Mouse (Mus musculus) kidney, embryonic 15.5 days (tissue): ENCODE data around the gene Fam111a. TPM values are rescaled to one million over a fixed set of nuclear protein-coding genes. Genes with fewer than 3 reads are reported as not detected.

Experiments used
- ATAC-seq: fragments of 200-750 bp; cut with Nextera tagmentation; replicated peaks from 2 replicates; pipeline ENCODE4 v1.8.0; 2017; ENCODE audit warnings: moderate TSS enrichment; ENCODE audit not compliant: low FRiP score
- H3K27ac ChIP-seq: fragments of 300-500 bp; sonication (generic); 2 replicates; pipeline ENCODE4 v1.5.1; 2015; ENCODE audit warnings: mild to moderate bottlenecking, inconsistent platforms
- H3K27me3 ChIP-seq: fragments of 300-500 bp; sonication (generic); 2 replicates; pipeline ENCODE4 v1.6.1; 2015; ENCODE audit warnings: inconsistent platforms
- H3K36me3 ChIP-seq: fragments of 300-500 bp; sonication (generic); 2 replicates; pipeline ENCODE4 v1.6.1; 2015; ENCODE audit warnings: inconsistent platforms
- H3K4me1 ChIP-seq: fragments of 300-500 bp; sonication (generic); 2 replicates; pipeline ENCODE4 v1.6.1; 2015; ENCODE audit warnings: inconsistent platforms
- H3K4me2 ChIP-seq: fragments of 300-500 bp; sonication (generic); 2 replicates; pipeline ENCODE4 v1.6.1; 2015; ENCODE audit warnings: moderate library complexity, mild to moderate bottlenecking, inconsistent platforms
- H3K4me3 ChIP-seq: fragments of 300-500 bp; sonication (generic); replicated peaks from 2 replicates; pipeline ENCODE4 v1.5.1; 2015; ENCODE audit warnings: mild to moderate bottlenecking, inconsistent platforms
- H3K9ac ChIP-seq: fragments of 300-500 bp; sonication (generic); 2 replicates; pipeline ENCODE4 v1.6.1; 2015; ENCODE audit warnings: mild to moderate bottlenecking, inconsistent platforms
- H3K9me3 ChIP-seq: fragments of 300-500 bp; sonication (generic); replicated peaks from 2 replicates; pipeline ENCODE4 v1.6.1; 2016; ENCODE audit warnings: inconsistent platforms
- WGBS: fragments of 180-500 bp; shearing (Covaris S2); methylation state at CpG from one replicate; pipeline ENCODE4 v1.1.7; 2015; ENCODE audit warnings: mixed read lengths; 5-methylcytosine and 5-hydroxymethylcytosine counted together
- polyA plus RNA-seq: library from polyadenylated mRNA; unstranded; fragments of >200 nt; fragmentation: Nextera tagmentation; extraction: Ambion mirVana; gene quantifications from 2 replicates; pipeline ENCODE4 v1.2.1, GENCODE M21; 2015

Fam111a gene
- polyA plus RNA-seq, 1 experiment from 2014 or later, result 25.3 TPM

DNA sequence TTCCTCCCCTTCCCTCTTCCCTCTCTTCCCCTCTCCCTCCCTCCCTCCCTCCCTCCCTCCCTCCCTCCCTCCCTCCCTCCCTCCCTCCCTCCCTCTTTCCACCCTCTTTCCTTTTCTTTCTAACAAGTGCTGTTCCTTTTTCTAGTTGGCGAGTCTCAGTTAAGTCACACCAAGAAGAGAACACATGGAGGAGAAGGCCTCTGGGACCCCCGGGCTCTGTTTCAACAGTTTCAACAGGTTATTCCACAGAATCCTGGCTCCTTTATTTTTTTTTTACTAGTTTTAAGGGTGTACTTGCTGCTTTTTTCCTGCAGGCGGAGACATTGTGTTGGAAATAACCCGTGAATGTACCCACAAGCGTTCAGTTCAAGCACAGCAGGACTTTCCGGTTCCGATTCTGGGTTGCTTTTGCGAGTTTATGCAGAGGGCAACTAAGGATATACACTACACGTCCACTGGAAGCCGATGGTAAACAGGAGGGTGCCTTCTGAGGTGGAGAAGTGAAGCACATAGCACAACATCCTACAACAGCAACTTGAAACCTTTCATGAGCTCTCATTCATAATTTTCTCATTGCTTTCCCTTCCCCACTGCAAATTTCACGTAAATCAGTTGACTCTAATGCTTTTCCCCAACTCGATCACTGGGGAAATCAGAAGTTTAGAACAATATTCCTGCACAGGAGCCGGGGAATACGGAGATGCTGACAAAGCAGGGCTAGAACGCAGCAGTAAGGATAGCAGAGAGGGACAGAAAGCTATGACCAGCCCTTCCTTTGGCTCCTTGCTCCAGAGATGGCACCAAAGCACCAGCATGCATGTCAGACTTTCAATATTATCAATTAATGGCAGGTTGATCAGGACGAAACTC is 27.6 kb upstream of the Fam111a start:
- WGBS, result 2% methylated on average over 15 of the region's 16 CpGs
- H3K9ac ChIP-seq, result peak overlapping the region; percentile 62
- H3K4me1 ChIP-seq, result no peaks in the 10 kb centered on the region
- H3K27ac ChIP-seq, result 0 out of 2 replicates have a peak overlapping the region, but pooled peaks have one; percentile 13
- no peaks in the 10 kb centered on the region for H3K36me3 ChIP-seq
- peak overlapping the region; percentile 51 for H3K4me3 ChIP-seq
- 0 out of 2 replicates have a peak, but pooled peaks cover 2% of the 10 kb centered on the region for H3K27me3 ChIP-seq
- no peaks in the 10 kb centered on the region for H3K9me3 ChIP-seq
- peak overlapping the region; percentile 78 for H3K4me2 ChIP-seq
- ATAC-seq, result peak; percentile 84

DNA sequence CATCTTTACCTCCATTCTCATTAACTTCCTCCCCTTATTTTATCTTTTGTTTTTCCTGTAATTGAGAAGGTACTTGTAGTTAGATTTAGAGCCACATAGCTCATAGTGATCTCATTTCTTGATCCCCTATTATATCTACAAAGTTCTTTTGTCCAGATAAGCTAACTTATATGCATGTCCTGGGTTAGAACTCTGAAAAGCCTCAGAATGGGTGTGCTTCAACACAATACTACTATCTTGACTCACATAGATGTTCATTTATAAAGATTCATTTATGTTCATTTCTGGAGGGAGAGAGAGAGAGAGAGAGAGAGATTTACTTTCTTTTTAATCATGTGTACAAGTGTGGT is 27.0 kb upstream of the Fam111a start:
- no peak for ATAC-seq
- Histone ChIP-seq H3K4me1 (no peaks in the 10 kb centered on the region), H3K4me2 (peak overlapping the region; percentile 78), H3K9me3 (no peaks in the 10 kb centered on the region), H3K27me3 (no peaks in the 10 kb centered on the region), H3K27ac (no peak overlapping the region), H3K9ac (peak overlapping the region; percentile 62; the same call in 1 of the 2 replicates), H3K36me3 (no peaks in the 10 kb centered on the region), H3K4me3 (peak overlapping the region; percentile 51)

DNA sequence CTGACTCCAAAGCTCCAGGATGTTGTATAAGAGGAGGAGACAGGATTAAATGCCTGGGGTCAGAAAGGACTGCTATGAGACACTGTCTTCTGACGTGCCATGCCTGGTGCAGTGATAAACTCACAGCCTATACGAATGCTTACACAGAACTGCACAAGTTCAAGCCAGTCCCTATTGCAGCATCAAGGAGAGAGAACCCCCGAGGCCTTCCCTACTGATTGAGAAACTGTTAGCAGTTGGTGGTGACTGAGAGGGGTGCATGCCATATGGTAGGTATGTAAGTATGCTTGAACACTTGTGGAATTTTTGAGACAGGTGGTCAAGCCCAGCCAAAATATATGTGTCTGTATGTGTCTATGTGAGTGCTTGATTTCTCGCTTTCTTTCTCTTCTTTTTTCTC is 22.2 kb upstream of the Fam111a start:
- Histone ChIP-seq H3K27ac (no peak overlapping the region), H3K4me1 (no peaks in the 10 kb centered on the region), H3K4me2 (no peak overlapping the region), H3K36me3 (no peaks in the 10 kb centered on the region), H3K9ac (no peak overlapping the region), H3K27me3 (no peaks in the 10 kb centered on the region), H3K9me3 (no peaks in the 10 kb centered on the region), H3K4me3 (no peak overlapping the region)
- no peak for ATAC-seq
- WGBS, result 57% methylated on average over 4 of the region's 4 CpGs

DNA sequence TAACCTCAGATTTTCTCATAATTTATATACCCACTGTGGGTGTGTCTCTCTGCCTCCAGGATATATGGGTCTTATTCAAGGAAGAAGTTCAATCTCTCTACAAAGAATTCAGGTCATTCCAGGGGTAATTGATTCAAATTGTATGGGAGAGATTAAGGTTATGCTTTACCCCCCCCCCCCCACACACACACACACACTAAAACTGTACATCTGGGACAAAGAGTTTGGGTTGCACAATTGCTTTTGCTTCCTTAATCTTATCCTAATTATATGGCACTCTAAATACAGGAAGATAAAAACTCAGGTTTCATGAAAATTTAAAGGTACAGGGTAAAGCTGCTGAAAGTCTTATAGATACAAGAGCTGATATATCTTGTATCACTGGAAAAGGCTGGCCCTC is 8.4 kb upstream of the Fam111a start:
- H3K27me3 ChIP-seq, result no peaks in the 10 kb centered on the region
- ATAC-seq, result no peak
- no peak overlapping the region for H3K4me2 ChIP-seq
- no peak overlapping the region for H3K27ac ChIP-seq
- no peaks in the 10 kb centered on the region for H3K4me1 ChIP-seq
- H3K9ac ChIP-seq, result no peak overlapping the region
- no peaks in the 10 kb centered on the region for H3K9me3 ChIP-seq
- no peak overlapping the region for H3K4me3 ChIP-seq
- H3K36me3 ChIP-seq, result no peaks in the 10 kb centered on the region

DNA sequence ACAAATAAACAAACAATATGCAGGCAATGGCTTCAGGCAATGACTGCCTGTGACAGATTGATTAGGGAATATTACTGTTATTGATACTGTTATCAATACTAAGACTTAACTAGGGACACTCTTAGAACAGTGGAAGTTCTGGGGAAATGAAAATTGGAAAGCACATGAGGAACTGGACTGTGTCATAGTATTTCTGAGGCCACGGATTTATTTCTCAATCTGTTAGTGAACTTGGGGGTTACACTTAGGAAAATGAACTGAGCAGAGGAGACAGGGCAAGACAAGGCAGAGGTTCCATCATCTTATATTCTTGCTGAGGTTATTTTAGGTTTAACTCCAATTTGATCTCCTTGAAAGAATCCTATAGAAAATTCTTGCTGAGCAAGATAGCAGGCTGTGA is 5.6 kb upstream of the Fam111a start:
- WGBS, result 76% methylated on average over 1 of the region's 1 CpGs
- Histone ChIP-seq H3K9me3 (no peaks in the 10 kb centered on the region), H3K4me2 (no peak overlapping the region), H3K9ac (no peak overlapping the region), H3K36me3 (no peaks in the 10 kb centered on the region), H3K27me3 (no peaks in the 10 kb centered on the region), H3K4me1 (no peaks in the 10 kb centered on the region), H3K27ac (no peak overlapping the region), H3K4me3 (no peak overlapping the region)
- no peak for ATAC-seq

DNA sequence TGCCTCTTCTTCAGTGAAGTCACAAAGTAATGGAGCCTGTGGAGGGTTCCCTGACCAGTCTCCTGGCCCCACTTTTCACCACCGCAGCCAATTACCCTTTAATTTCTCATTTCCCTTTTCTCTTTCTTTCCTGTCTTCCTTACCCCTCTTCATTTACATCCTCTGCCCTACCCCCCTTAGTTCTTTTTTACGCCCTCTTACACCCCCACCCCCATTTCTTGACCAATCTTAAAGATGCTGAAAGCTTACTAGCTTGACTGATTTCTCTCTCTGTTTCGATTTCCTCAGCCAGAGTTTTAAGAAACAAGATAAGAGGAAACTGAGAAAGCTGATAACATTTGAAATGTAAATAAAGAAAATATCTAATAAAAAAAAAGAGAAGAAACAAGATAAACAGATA is 4.8 kb upstream of the Fam111a start:
- 47% methylated on average over 3 of the region's 3 CpGs for WGBS
- Histone ChIP-seq H3K9me3 (no peaks in the 10 kb centered on the region), H3K27me3 (no peaks in the 10 kb centered on the region), H3K9ac (no peak overlapping the region), H3K36me3 (no peaks in the 10 kb centered on the region), H3K4me3 (no peak overlapping the region), H3K27ac (no peak overlapping the region), H3K4me1 (no peaks in the 10 kb centered on the region), H3K4me2 (no peak overlapping the region)
- no peak for ATAC-seq

DNA sequence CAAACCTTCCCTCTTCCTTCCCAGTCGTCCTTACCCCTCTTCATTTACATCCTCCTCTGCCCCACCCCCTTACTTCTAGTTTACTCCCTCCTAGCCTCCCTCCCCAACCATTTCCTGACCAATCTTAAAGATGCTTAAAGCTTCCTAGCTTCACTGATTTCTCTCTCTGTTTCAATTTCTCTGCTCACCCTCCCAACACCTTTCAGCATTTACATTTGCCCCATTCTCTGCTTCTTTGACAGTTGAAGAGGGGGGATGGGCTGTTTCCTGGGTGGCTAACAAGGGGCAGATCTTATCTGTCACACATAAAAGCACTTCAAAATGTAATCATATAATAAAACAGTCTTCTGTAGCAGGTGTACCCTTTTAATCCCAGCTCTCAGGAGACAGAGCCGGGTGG is 3.9 kb upstream of the Fam111a start:
- no peak overlapping the region for H3K4me3 ChIP-seq
- no peak for ATAC-seq
- H3K36me3 ChIP-seq, result no peaks in the 10 kb centered on the region
- H3K9ac ChIP-seq, result no peak overlapping the region
- H3K4me2 ChIP-seq, result no peak overlapping the region
- H3K27ac ChIP-seq, result no peak overlapping the region
- H3K4me1 ChIP-seq, result no peaks in the 10 kb centered on the region
- H3K9me3 ChIP-seq, result no peaks in the 10 kb centered on the region
- 11% methylated on average over 2 of the region's 2 CpGs for WGBS
- no peaks in the 10 kb centered on the region for H3K27me3 ChIP-seq

DNA sequence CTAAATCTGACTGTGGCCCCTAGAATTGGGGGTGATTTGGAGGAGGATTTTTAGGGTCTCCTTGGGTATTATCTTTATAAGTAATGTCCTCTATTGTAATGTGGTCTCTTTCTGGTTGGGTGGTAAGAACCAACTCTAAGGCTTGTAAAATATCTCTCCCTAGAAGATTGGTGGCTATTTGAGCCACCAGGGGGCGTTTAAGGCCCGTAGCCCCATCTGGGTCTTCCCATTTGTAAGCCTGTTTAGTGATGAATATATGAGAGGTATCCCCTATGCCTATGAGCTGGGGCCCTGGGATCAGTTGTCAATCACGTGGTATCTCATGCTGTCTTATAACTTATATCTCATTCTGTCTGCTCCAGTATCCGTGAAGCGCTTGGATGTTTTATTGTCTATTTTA is 3.6 kb downstream of the Fam111a start:
- no peaks in the 10 kb centered on the region for H3K36me3 ChIP-seq
- ATAC-seq, result no peak
- no peak overlapping the region for H3K4me2 ChIP-seq
- H3K27me3 ChIP-seq, result no peaks in the 10 kb centered on the region
- no peaks in the 10 kb centered on the region for H3K9me3 ChIP-seq
- 75% methylated on average over 5 of the region's 5 CpGs for WGBS
- peak overlapping the region; percentile 75; the same call in 1 of the 2 replicates for H3K27ac ChIP-seq
- H3K4me3 ChIP-seq, result no peak overlapping the region
- no peak overlapping the region for H3K9ac ChIP-seq
- H3K4me1 ChIP-seq, result peaks cover 7% of the 10 kb centered on the region

DNA sequence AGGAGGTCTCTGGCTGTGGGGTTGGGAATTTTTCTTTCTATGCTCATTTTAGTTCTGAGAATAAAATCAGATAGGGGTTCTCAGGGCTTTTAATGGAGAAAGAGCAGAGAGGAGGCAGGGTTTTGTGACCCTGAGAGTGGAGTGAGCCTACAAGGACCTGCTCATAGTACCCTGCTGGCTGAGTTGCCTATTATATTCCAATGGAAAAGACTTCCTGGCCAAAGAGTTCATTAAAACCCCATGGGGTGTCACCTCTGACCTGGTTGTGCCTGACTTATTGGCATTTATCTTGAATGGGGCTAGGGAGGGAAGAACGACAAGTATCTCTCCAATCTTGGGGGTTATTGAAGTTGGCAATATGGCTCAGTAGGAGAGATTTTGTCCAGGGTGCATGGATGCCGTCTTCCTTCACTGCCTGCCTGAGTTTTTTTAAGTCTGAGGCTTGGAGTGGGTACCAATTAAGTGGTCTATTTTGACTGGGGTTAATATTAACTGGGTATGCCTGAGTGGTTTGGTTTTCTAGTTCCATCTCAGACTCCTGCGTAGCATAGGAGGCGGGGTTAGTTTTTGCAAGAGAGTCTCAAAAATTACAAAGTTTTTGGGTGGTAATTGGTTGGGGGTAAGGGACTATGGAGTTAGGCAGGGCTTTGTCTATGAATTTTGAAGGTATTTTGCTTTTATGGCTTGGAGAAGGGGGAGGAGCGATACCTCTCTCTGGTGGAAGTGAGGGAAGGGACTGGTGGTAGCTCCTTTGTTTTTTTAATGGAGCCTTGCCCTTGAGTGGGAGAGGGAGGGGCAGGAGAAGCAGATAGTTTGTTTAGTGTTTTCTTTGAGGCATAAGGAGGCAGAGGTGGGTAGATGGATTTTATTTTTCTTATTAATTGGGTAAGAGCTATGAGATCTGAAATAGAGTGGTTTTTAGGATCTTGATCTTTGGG is 4.7 kb downstream of the Fam111a start:
- no peaks in the 10 kb centered on the region for H3K27me3 ChIP-seq
- WGBS, result 47% methylated on average over 5 of the region's 5 CpGs
- no peaks in the 10 kb centered on the region for H3K36me3 ChIP-seq
- peaks cover 7% of the 10 kb centered on the region for H3K4me1 ChIP-seq
- H3K9me3 ChIP-seq, result no peaks in the 10 kb centered on the region
- ATAC-seq, result peak; percentile 97
- H3K9ac ChIP-seq, result no peak overlapping the region
- H3K4me3 ChIP-seq, result 0 out of 2 replicates have a peak overlapping the region, but pooled peaks have one; percentile 10
- H3K27ac ChIP-seq, result peak overlapping the region; percentile 75
- peak overlapping the region; percentile 37; the same call in 1 of the 2 replicates for H3K4me2 ChIP-seq

DNA sequence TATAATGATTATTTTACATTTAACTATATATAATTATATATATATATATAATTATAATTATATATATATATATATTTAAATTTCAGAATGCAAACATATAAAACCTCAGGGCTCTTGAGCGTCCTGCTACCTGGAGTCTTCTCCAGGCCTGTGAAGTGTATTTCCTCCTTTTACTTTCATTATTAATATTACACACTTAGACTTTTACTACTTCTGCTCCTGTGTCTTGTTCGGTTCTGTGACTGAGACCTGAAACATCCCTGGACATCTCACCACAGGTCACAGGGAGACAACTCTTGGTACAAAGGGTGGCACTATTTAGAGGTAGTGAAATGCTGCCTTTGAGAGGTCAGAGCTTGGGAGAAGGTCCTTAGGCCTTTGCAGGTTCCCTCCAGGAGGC is 10.8 kb downstream of the Fam111a start:
- Histone ChIP-seq H3K27ac (no peak overlapping the region), H3K27me3 (no peaks in the 10 kb centered on the region), H3K36me3 (no peaks in the 10 kb centered on the region), H3K4me1 (no peaks in the 10 kb centered on the region), H3K9me3 (no peaks in the 10 kb centered on the region), H3K4me2 (no peak overlapping the region), H3K4me3 (no peak overlapping the region), H3K9ac (no peak overlapping the region)
- ATAC-seq, result no peak
- WGBS, result 95% methylated on average over 2 of the region's 2 CpGs

DNA sequence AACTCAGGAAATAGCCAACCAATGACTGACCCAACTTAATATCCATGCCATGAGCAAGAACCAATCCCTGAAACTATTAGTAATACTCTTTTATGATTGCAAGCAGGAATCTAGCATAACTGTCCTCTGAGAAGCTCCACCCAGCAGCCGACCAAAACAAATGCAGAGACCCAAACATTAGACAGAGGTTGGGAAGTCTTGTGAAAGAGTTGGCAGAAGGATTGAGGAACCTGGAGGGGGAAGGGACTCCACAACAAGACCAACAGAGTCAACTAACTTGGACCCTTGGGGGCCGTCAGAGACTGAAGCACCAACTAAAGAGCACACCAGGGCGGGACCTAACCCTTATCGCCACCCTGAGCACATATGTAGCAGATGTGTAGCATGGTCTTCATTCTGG is 12.7 kb downstream of the Fam111a start:
- H3K4me2 ChIP-seq, result no peak overlapping the region
- H3K27me3 ChIP-seq, result no peaks in the 10 kb centered on the region

DNA sequence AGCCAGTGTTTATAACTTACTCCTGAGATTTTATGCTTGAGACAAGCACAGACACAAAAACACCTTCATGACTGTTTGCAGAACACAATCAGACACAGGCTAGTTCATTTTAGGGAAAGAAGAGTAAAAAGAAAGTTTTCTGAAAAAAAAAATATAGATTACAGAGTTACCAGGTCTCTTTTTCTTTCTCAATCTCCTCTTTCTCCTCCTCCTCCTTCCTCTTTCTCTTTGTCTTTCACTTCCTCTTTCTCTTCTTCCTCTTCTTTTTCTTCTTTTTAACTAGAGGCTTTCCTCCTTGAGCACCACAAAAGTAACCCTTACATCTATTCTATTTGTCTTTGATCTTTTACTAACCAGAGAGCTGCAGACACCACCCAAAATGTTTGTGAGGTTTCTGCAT is 18.7 kb downstream of the Fam111a start:
- no peak for ATAC-seq
- H3K27ac ChIP-seq, result no peak overlapping the region
- no peaks in the 10 kb centered on the region for H3K4me1 ChIP-seq
- H3K9ac ChIP-seq, result no peak overlapping the region
- H3K36me3 ChIP-seq, result no peaks in the 10 kb centered on the region
- H3K9me3 ChIP-seq, result no peaks in the 10 kb centered on the region
- no peak overlapping the region for H3K4me3 ChIP-seq
- H3K4me2 ChIP-seq, result no peak overlapping the region
- no peaks in the 10 kb centered on the region for H3K27me3 ChIP-seq

More for the DNA sequence above, 12.7 kb downstream of the Fam111a start:
- Histone ChIP-seq H3K36me3 (no peaks in the 10 kb centered on the region), H3K4me1 (no peaks in the 10 kb centered on the region), H3K27ac (no peak overlapping the region), H3K9ac (no peak overlapping the region), H3K9me3 (no peaks in the 10 kb centered on the region), H3K4me3 (no peak overlapping the region)
- ATAC-seq, result no peak
- WGBS, result 82% methylated on average over 4 of the region's 4 CpGs
